Mouse (Mus musculus): ENCODE results near the gene Epdr1.
A peak's percentile ranks its signal among the peaks of the same experiment; 100 is the strongest.

Gene Epdr1

DNA sequence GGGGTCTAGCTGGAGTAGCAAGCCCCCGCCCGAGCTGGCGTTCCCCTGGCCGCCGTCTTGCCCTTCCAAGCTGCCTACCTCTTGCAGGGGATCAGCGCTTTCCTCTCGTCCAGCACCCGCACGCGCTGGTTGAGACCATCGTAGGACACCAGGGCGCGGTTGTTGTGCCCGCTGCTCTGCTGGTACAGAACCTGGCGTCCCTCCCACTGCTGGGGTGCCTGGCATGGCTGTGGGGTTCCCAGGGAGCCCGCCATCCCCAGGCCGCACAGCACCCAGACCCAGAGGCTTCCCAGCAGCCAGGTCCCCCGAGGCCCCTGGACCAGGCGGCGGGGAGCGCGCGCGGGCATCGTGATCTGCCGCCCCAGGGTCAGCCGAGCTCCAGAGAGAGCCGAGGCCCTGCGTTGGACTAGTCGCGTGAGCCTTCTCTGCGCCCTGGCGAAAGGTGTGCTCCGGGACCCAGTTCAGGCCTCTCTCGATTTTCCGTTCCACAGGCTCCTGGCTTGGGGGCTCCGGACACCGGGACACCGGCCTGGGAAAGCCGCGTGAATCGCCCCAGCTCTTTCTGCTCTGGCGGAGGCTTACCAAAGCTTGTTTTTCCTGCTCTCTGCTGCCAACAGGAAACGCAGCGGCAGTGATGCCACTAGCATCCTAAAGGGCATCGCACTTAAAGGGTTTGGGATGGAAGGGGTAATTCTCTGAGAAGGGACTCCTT is at the start of gene Epdr1:
Gene Epdr1 (minus strand): TSS at position 712 of the 712 bp plus-strand sequence.
- DNase-seq = peak; percentile 57

DNA sequence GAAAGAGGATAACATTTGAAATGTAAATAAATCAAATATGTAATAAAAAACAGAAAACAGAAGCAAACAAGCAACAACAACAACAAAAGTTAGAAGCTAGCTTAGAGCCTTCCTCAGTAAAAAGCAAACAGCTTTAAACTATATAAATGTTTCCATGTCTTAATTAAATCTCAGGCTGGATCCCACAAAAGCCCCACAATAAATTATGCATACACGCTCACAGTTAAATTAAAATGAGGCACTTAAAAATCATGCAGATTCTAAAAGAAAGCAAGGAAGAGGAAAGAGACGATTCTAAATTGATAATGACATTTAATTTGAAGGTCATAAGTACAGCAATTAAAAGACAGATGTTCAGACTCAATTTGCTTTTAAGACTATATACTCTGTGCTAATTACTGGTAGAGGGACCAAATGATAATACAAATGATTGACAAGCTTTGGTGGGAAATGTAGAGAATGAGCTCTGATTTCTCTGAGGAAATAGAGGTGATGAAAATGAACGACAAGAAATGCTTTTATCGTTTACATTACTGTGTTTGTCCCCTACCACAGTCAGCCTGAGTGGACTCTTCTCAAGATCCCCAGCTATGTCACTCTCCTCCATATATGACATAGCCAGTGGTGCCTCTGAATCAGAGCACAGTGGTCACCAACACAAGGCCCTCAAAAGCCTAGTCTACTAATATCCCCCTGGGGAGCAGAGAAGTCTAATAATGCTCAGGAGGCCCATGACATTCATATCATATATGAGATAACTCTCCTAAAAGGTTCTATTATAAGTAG is 48.8 kb upstream of the Epdr1 start:
- DNase-seq = no peak

DNA sequence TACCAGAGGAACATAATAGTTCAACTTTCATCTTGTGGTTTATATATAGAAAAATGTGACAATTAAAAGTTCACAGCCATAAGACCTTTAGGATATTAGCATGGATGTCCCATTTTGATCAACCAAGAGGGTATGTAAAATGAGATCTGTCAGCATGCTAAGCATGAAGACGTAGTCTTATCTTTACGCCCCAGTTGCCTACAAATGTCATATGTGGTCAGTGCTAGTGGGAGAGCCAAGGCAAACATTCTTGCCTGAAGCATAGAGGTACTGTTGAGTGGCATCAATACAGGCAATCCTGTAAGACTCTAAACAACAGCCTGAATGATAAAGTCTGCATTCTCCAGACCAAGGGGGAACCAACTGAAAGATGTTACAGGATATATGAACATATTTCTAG is 32.7 kb upstream of the Epdr1 start:
- DNase-seq = no peak

DNA sequence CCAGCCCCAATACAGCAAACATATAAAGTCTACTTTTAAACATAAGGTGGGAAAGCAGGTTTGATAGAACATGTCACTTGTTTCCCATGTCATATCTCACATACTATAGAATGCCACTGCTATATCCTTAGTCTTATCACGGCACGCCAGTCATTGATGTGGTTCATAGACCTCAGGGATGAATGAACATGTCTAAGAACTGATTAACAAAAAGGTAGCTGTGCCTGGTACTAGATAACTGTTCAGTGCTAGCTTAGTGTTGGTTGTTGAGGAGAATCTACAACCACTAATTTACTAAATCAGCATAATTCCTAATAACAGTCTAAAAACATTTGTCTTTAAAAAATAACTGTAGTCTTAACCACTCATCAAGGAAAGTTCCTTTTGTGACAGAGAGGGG is 30.1 kb upstream of the Epdr1 start:
- no peak for DNase-seq

DNA sequence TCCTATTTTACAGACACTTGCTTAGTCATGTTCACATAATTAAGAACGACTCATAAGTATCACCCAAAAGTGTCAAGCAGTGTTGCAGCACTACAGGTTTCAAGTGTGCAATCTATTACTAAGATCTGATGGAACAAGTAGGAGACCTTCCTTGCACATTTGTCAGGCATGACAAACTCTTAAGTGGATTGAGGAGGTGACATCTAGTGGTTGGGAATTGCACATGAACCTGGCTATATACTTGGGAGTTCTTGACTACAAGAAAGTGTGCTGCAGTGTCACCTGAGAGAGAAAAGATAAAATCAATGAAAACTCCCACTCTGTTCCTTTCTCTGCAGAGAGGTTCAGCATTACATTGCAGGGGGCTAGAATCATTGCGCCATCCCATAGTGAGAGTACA is 24.5 kb upstream of the Epdr1 start:
- DNase-seq = no peak

DNA sequence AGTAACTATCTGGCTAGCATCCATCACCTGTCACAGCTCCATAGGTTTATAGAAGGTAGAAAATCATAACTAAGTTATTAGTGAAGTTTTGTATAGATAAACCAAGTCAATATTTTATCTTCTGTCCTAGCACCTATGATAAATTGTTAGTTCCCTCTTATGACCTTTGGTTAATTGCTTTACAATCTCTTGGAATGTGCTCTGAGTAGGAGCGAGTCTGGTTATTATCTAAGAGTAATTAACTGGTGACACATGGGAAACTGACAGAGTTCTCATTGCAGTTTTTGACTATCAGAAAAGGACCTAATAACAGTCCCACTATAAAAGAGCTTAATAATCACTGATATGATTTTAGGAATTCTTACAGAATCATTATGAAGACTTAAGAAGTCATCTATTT is 23.8 kb upstream of the Epdr1 start:
- no peak for DNase-seq

DNA sequence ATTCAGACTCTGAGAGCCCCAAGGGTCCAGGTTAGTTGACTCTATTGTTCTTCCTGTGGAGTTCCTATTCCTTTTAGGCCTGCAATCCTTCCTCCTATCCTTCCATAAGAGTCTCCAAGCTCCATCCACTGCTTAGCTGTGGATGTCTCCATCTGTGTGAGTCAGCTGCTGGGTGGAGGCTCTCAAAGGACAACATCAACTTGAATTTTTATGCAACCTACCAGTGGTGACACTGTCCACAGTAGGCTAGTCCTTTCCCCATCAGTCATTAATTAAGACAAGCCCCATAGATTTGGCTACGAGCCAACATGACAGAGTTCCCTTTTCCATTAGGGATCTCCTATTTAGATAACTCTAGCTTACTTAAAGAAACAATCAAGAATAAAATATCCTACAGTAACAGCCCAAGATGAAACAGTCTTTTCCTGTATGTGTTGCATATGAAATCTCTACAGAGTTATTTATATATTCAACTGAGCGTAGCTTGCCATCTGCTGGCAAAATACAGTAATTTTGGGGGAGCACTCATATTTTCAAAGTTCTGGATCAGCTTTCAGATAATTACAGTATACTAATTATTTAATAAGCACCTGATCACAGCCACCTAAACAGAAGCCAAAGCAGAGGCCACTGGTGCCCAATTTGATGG is 20.6 kb upstream of the Epdr1 start:
- no peak for DNase-seq

DNA sequence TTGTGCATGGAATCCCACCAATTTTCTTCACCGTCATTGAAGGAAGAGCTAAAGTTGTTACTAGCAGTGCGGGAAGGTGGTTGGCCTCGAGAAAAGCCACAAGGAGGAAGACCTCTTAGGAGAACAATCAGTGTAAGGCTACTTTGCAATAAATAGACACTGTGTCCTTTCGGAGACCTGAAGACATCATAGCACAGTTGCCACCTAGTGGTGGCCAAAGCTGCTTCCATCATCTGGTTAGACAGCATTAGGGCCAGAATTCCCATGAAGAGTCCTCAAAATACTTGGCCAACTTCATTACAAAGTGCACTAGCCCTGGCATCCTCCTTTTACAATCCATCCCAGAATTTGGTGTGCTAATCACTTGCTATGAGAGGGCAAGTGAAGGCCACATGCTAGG is 16.4 kb upstream of the Epdr1 start:
- DNase-seq = peak; percentile 5

DNA sequence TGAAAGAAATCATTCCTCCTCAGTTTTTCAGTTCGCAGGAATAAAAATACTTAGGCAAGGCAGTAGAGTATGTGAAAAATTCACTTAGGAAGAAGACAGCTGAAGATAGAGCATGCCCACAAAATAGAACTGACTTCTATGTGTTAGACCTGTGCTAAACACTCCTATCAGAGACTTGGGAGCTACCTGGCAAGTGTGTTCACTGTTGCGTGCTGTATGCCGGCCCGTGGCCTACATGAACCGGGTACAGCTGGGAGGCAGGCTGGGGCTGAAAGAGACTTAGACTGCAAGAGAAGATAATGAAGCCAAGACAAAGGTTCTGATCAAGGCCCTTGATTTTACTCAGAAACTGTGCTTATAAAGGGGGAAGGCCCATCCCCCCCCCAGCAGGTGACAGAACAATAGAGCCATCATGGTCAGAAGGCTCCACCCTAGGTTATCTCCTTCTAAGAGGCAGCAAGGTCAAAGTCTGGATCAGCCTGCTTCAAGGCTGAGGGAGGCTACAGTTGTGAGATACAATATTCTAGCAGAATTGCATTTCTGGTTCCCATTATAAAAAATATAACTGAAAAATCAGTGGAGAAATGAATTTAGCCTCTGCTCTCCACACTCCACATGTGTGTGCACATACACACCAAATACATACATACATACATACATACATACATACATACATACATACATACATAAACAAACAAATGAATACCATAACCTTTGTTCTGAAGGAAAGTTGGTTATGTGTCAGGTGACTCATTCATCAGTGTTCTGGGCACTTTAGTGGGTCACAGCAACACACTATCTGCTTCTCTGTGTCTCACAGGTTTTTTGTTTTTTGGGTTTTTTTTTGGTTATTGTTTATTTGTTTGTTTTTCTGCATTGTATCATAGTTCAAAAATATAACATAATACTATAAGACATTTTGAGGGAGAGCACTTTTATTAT is 11.3 kb upstream of the Epdr1 start:
- no peak for DNase-seq

DNA sequence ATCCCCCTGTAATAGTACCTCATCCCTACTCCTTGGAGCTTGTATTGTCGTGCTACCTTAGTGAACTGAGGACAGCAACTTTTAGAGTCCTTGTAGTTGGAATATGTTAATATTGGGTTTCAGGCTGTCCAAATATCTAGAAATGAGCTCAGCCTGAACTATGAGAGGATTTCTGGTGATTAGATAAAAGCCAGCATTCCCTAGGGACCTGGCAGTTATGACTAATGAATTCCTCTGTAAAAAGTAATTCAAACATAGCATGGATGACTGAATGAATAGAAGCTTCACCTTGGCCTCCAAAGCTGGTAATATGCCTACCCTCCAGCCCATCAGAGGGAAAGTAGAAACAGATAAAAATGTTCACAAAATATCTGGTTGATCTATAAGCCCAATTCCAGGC is 6.7 kb upstream of the Epdr1 start:
- DNase-seq = no peak

DNA sequence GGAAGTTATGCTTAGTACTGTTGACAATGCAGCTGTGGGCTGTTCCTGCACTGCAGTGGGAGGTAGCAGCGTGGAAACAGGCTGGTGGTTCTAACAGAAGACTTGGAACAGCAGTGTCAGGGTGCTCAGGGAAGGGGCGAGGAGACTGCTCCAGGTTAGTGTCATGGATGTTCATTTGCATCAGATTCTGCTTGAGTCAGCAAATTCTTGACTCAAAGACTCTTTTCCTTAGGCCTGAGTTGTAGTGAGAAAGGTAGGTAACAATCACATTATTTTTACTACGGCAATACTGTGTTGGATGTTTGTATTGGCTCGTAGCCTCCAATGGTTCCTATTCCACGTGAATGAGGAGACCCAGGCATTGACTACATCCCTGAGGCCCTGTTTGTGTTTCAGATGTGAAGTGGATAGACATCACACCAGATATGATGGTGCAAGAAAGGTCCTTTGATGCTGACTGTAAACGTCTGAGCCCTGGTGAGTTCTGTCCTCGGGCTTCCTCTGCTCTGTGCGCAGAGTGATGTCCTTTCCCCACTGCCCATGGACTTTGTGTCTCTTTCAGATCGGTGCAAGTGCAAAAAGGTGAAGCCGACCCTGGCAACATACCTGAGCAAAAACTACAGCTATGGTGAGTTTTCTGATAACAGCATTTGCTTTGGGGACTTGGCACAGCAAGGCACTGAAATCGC is 5.0 kb upstream of the Epdr1 start:
- DNase-seq = no peak

DNA sequence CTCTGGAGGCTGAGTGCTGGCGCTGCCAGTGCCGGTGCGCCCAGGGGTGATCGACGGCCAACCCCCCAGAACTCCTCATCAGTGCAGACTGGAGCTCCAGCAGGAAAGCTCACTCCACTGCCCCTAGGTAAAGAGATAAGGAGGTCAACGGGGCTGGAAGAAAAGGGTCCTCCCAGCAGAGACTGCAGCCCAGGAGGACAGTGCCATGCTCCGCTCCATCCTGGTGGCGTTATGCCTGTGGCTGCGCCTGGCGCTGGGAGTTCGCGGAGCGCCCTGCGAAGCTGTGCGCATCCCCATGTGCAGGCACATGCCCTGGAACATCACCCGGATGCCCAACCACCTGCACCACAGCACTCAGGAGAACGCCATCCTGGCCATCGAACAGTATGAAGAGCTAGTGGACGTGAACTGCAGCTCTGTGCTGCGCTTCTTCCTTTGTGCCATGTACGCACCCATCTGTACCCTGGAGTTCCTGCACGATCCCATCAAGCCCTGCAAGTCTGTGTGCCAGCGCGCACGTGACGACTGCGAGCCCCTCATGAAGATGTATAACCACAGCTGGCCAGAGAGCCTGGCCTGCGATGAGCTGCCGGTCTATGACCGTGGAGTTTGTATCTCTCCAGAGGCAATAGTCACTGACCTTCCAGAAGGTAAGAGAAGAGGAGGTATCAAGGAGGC is 3.6 kb upstream of the Epdr1 start:
- DNase-seq = no peak

DNA sequence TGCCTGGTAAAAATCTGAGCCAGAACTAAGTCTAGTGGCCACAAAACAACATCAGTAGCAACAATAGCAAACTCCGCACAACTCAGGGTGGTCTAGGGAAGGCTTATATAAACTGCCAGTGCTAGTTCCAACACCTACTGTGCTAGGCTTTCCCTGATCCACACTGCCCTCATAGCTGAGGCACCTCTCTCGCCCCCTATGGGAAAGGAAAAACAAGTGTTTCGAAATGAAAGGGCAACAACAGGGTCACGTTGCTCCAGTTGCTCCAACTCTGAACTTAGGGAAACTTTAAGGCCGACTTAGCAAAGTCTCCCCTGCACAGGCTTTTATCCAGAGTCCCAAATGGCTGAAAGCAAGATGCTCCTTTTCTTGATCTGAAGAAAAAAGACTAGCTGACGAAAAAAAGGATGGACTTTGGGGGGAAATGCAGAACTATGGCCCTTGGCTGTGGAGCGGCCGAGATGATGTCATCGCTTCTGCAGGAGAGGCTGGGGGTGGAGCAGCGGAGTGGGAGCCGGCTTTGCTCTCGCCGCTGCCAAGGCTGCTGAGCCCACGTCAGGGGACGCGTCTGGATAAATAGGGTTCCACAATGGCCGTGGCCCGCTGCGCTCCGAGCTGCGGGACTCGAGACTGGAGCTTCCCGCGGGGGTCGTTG is 3.0 kb upstream of the Epdr1 start, which contains the start of gene Sfrp4:
Gene Sfrp4 (plus strand): TSS at position 532 of the 655 bp plus-strand sequence.
- peak; percentile 36 for DNase-seq

DNA sequence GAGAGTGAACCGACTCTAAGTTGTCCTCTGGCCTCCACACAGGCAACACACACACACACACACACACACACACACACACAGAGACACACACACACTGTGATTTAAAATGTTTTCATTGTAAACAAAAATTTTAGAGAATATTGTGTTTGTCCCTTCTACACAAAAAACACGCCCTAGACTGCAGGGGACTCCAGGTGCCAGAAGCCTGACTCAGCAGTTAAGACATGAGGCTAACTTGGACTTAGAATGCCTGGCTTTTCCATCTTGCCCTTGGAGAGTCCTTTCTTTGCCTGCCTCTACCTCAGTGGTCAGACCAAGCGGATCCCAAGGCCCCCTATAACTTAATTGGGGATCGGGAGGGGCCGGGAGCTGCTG is 899 bp downstream of the Epdr1 start:
- DNase-seq = no peak

DNA sequence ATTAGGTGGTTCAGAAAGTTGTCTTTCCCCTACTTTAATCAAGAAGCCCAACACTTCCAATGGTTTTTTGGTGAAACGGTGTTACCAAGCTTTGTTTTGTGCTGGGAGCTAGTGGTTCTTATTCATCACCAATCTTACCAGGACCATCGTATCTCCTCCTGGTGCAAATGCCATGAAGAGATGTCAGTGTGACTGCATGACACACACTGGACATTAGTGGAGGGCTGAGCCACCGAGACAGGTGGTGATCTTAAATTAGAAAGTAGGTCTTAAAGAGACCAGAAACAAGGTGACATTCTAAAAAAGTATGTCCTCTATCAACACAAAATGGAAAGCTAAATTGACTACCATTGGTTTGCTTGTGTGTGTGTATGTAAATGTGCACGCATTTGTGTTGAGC is 1.6 kb downstream of the Epdr1 start:
- DNase-seq = no peak

DNA sequence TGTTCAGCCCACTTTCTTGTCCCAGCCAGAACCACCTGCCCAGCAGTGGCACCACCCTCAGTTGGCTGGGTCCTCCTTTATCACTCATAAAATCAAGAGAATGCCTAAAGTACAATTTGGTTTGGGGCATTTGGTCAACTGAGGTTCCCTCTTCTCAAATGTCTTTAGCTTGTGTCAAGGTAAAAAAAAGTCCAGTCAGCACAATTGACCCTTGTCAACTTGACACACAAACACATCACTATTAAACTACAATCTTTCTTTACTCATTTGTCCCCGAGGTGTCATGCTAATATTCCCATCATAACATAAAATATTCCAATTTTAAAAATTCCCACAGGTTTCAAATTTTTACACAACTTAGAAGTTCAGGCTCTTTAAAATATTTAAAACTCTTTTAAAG is 5.4 kb downstream of the Epdr1 start:
- no peak for DNase-seq

DNA sequence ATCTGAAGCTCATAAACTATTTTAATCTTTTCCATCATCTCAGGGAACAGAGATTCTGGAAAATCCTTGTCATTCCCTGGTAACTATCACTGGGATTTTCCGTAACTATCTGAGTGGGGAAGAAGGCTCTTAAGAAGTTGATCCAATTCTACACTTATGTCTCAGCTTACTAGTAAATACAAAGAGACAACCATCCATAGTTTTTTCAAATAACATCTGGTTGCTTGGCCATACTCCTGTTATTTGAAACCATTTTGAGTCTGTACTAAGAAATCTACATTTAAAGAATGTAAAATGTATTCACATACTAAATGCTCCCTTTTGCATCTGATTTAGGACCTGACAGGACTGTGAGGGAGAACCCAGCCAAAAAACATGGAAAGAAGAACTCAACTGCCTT is 6.3 kb downstream of the Epdr1 start:
- no peak for DNase-seq

DNA sequence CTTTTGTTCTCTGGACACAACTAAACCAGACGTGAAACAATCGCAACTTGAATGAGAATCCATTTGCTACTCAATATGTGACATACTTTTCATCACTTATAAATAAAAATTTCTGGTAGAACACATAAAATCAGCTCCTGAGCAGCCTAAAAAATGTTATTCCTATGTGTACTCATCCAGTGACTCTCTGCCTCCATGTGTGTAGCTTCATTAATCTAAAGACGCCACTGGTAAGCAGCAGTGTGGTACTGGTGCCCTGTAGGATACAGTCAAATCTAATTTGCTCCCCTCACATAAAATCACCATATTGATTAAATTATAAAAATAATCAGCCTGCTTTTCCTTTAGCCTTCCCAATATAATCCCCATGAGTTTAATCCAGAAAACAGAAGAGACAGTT is 6.8 kb downstream of the Epdr1 start:
- DNase-seq = no peak

DNA sequence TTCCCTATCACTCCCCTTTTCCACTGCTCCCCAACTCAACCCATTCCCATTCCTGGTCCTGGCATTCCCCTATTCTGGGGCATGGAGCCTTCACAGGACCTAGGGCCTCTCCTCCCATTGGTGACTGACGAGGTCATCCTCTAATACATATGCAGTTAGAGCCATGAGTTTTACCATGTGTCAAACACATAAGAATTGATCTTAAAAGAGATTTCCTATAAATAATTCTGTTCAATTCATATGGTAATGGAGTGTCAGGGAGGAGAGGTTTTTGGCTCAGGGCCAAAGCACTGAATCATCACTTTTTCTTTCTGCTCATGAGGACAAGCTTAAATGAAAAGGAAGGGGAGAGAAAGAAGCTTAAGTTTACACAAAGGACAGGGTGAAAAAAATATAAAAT is 7.4 kb downstream of the Epdr1 start:
- DNase-seq = no peak

DNA sequence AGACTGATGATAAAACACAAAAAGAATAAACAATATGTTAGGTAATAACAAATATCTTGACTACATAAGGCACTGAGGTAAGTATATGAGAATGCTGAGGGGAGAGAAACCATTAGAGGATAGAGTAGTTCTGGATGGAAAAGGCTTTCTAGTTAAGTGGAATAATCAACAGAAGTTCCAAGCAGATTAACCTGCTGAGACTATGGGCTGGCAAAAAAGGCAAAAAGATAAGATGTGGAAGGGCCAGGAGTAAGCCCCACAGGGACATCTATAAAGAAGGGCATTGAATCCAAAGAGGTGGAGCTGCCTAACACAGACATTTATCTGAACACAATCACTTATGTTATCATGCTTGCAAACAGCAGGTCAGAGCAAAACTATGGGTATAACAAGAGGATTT is 11.6 kb downstream of the Epdr1 start:
- no peak for DNase-seq

DNA sequence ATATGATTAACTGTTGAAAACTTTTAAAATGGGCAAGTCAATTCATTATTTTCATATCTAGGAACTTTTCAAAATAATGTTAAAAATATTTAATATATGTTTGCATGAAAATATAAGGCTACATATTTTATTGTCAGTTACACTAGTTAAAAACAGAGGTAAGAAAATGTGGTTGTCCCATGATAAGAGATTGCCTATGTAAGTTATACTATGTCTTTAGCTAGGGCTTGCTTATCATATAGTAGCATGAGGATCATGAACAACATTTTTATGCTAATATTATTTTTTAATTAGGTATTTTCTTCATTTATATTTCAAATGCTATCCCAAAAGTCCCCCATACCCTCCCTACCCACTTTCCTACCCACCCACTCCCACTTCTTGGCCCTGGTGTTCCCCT is 14.8 kb downstream of the Epdr1 start:
- DNase-seq = no peak
